8 mouse cellular contexts compared by ENCODE assay signal in the genomic region with DNA sequence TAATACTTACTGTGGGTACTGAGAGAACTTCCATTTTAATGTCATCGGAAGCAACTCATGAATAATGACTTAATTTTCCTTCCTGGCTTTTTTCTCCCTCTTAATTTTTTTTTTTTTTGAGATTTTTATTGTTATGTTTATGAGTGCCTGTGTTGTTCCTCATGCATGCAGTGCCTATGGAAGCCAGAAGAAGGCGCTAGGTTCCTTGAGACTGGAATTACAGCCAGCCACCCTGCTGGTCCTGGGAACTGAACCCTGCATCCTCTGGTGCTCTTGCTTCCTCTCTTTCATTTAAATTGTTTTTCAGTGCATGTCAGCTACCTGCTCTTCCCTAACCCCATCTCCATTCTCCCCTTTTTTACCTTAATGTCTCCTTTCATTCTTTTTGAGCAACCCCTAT. TPM values are rescaled to one million over a fixed set of nuclear protein-coding genes. Genes with fewer than 3 reads are reported as not detected.
DNase-seq lines count a peak whose midpoint lies in the region; ATAC-seq and TF ChIP-seq lines count a peak whose summit lies in the region.

No protein-coding gene starts in this region.

- no peak for ATAC-seq in limb, embryonic 12.5 days (ENCODE audit: insufficient number of reproducible peaks, insufficient read depth, low FRiP score, low TSS enrichment, low read depth)
- ATAC-seq in midbrain, embryonic 16.5 days, result no peak

- TF ChIP-seq POLR2A in kidney, adult 2 months (IDR thresholded peaks at IDR 0.05; ENCODE audit: low read depth, low read length), result no peak
- TF ChIP-seq POLR2A in bone marrow, adult 2 months (IDR thresholded peaks at IDR 0.05; ENCODE audit: borderline replicate concordance, control insufficient read depth, low read depth, low read length), result no peak

- no peak overlapping the region for H3K27ac ChIP-seq in kidney, adult 2 months (ENCODE audit: insufficient read depth, low read depth, low read length)
- H3K27ac ChIP-seq in bone marrow, adult 2 months (ENCODE audit: control insufficient read depth, insufficient read depth, low read depth, low read length, poor library complexity), result no peak overlapping the region
- no peak overlapping the region for H3K27ac ChIP-seq in limb, embryonic 12.5 days
- no peak overlapping the region for H3K27ac ChIP-seq in midbrain, embryonic 16.5 days (ENCODE audit: low read length)

- H3K9ac ChIP-seq in limb, embryonic 12.5 days (replicated peaks), result no peak overlapping the region
- H3K9ac ChIP-seq in midbrain, embryonic 16.5 days (ENCODE audit: low read depth, low read length), result no peak overlapping the region

- TF ChIP-seq CTCF in kidney, adult 2 months (conservative IDR thresholded peaks at IDR 0.05; ENCODE audit: insufficient read depth, insufficient read length, low read depth, low read length), result peak; percentile 51
- TF ChIP-seq CTCF in bone marrow, adult 2 months (IDR thresholded peaks at IDR 0.05; ENCODE audit: control insufficient read depth, insufficient read depth, low read length), result peak; percentile 48

- no peak overlapping the region for H3K4me3 ChIP-seq in kidney, adult 2 months (ENCODE audit: insufficient read depth, low read depth, low read length)
- no peak overlapping the region for H3K4me3 ChIP-seq in bone marrow, adult 2 months (replicated peaks; ENCODE audit: control insufficient read depth, low read depth, low read length)
- H3K4me3 ChIP-seq in limb, embryonic 12.5 days (replicated peaks), result peak overlapping the region; percentile 96
- H3K4me3 ChIP-seq in midbrain, embryonic 16.5 days (ENCODE audit: low read depth, low read length), result peak overlapping the region; percentile 94

- peaks cover 13% of the 10 kb centered on the region; the same call in 1 of the 2 replicates for H3K4me1 ChIP-seq in kidney, adult 2 months (ENCODE audit: control insufficient read depth, insufficient read depth, low read length)
- H3K4me1 ChIP-seq in bone marrow, adult 2 months (ENCODE audit: control insufficient read depth, insufficient read depth, low read length), result peaks cover 2% of the 10 kb centered on the region
- H3K4me1 ChIP-seq in limb, embryonic 12.5 days (replicated peaks), result peaks cover 21% of the 10 kb centered on the region
- H3K4me1 ChIP-seq in midbrain, embryonic 16.5 days (ENCODE audit: control insufficient read depth, insufficient read depth, low read length), result peaks cover 30% of the 10 kb centered on the region

- H3K36me3 ChIP-seq in kidney, adult 2 months (ENCODE audit: control insufficient read depth, insufficient read depth, low read length), result no peaks in the 10 kb centered on the region
- peaks cover 30% of the 10 kb centered on the region for H3K36me3 ChIP-seq in limb, embryonic 12.5 days
- H3K36me3 ChIP-seq in midbrain, embryonic 16.5 days (ENCODE audit: control insufficient read depth, insufficient read depth, low read length), result no peaks in the 10 kb centered on the region; the same call in 1 of the 2 replicates

- H3K9me3 ChIP-seq in limb, embryonic 12.5 days, result no peaks in the 10 kb centered on the region
- H3K9me3 ChIP-seq in midbrain, embryonic 16.5 days (replicated peaks; ENCODE audit: control insufficient read depth, low read length, poor library complexity, severe bottlenecking), result no peaks in the 10 kb centered on the region

- DNase-seq in kidney, adult 2 months, result peak; percentile 38
- no peak for DNase-seq in kidney, adult 18-20 months
- peak; percentile 29 for DNase-seq in forelimb bud, embryonic 11.5 days (ENCODE audit: low read depth, low spot score)
- no peak for DNase-seq in right cerebral cortex, adult 18-20 months
- DNase-seq in urinary bladder, postnatal 4 days (ENCODE audit: low spot score in 2 of 2), result no peak

- H3K4me2 ChIP-seq in limb, embryonic 12.5 days, result peak overlapping the region; percentile 95
- peak overlapping the region; percentile 84 for H3K4me2 ChIP-seq in midbrain, embryonic 16.5 days (ENCODE audit: low read length)

- no peaks in the 10 kb centered on the region for H3K27me3 ChIP-seq in kidney, adult 2 months (replicated peaks; ENCODE audit: control insufficient read depth, insufficient read depth, low read length)
- no peaks in the 10 kb centered on the region for H3K27me3 ChIP-seq in limb, embryonic 12.5 days
- H3K27me3 ChIP-seq in midbrain, embryonic 16.5 days (ENCODE audit: control insufficient read depth, insufficient read depth, low read depth, low read length), result no peaks in the 10 kb centered on the region

- WGBS in kidney, adult 2 months, result 66% methylated on average over 2 of the region's 2 CpGs
- WGBS in bone marrow, adult 2 months, result 76% methylated on average over 2 of the region's 2 CpGs
- WGBS in limb, embryonic 12.5 days, result 36% methylated on average over 2 of the region's 2 CpGs
- 35% methylated on average over 2 of the region's 2 CpGs for WGBS in midbrain, embryonic 16.5 days

RNA-seq across cellular contexts. Expression of gene Cnnm3, which starts 2.1 kb away (rescaled TPM):
- 19.8 and 29.5 TPM in 2 replicates for polyA plus RNA-seq in kidney, adult 2 months (2012; rRNA removed)
- 3.9 and 10.9 TPM in 2 replicates for polyA plus RNA-seq in bone marrow, adult 2 months (2011; ENCODE audit: insufficient read depth, insufficient read length, low replicate concordance, missing spikeins)
- polyA plus RNA-seq in limb, embryonic 12.5 days (2016; fragmentation: Nextera tagmentation; extraction: Ambion mirVana), result 4.4 and 5.9 TPM in 2 replicates
- polyA plus RNA-seq in midbrain, embryonic 16.5 days (2015; fragmentation: Nextera tagmentation; extraction: Ambion mirVana), result 4.2 and 4.5 TPM in 2 replicates

RNA-seq across cellular contexts. Expression of gene Ankrd23, which starts 23.0 kb away (rescaled TPM):
- 11.8 and 37.9 TPM in 2 replicates for polyA plus RNA-seq in kidney, adult 2 months (2012; rRNA removed)
- 4.4 and 18.0 TPM in 2 replicates for polyA plus RNA-seq in bone marrow, adult 2 months (2011; ENCODE audit: insufficient read depth, insufficient read length, low replicate concordance, missing spikeins)
- polyA plus RNA-seq in limb, embryonic 12.5 days (2016; fragmentation: Nextera tagmentation; extraction: Ambion mirVana), result 18.5 and 19.0 TPM in 2 replicates
- 16.1 and 17.0 TPM in 2 replicates for polyA plus RNA-seq in midbrain, embryonic 16.5 days (2015; fragmentation: Nextera tagmentation; extraction: Ambion mirVana)

RNA-seq across cellular contexts. Expression of gene Gm42417, which starts 25.5 kb away (rescaled TPM):
- not detected in 2 replicates for polyA plus RNA-seq in kidney, adult 2 months (2012; rRNA removed)
- 5.7 TPM in 1 of 2 replicates, not detected in the other for polyA plus RNA-seq in bone marrow, adult 2 months (2011; ENCODE audit: insufficient read depth, insufficient read length, low replicate concordance, missing spikeins)
- polyA plus RNA-seq in limb, embryonic 12.5 days (2016; fragmentation: Nextera tagmentation; extraction: Ambion mirVana), result 0.67 and 0.74 TPM in 2 replicates
- polyA plus RNA-seq in midbrain, embryonic 16.5 days (2015; fragmentation: Nextera tagmentation; extraction: Ambion mirVana), result 0.20 and 0.75 TPM in 2 replicates

RNA-seq across cellular contexts. Expression of gene Ankrd39, which starts 33.5 kb away (rescaled TPM):
- polyA plus RNA-seq in kidney, adult 2 months (2012; rRNA removed), result 16.8 and 22.6 TPM in 2 replicates
- 2.2 and 3.5 TPM in 2 replicates for polyA plus RNA-seq in bone marrow, adult 2 months (2011; ENCODE audit: insufficient read depth, insufficient read length, low replicate concordance, missing spikeins)
- polyA plus RNA-seq in limb, embryonic 12.5 days (2016; fragmentation: Nextera tagmentation; extraction: Ambion mirVana), result 24.1 and 26.8 TPM in 2 replicates
- polyA plus RNA-seq in midbrain, embryonic 16.5 days (2015; fragmentation: Nextera tagmentation; extraction: Ambion mirVana), result 30.6 and 32.8 TPM in 2 replicates

RNA-seq across cellular contexts. Expression of gene Cnnm4, which starts 42.3 kb away (rescaled TPM):
- polyA plus RNA-seq in kidney, adult 2 months (2012; rRNA removed), result 14.3 and 15.9 TPM in 2 replicates
- 2.3 and 4.2 TPM in 2 replicates for polyA plus RNA-seq in bone marrow, adult 2 months (2011; ENCODE audit: insufficient read depth, insufficient read length, low replicate concordance, missing spikeins)
- 16.8 and 17.7 TPM in 2 replicates for polyA plus RNA-seq in limb, embryonic 12.5 days (2016; fragmentation: Nextera tagmentation; extraction: Ambion mirVana)
- polyA plus RNA-seq in midbrain, embryonic 16.5 days (2015; fragmentation: Nextera tagmentation; extraction: Ambion mirVana), result 9.8 and 11.5 TPM in 2 replicates

Comparison
In these comparisons a context has a peak if more than half of its experiments do, and no peak if none do; other contexts are left out.
1. DNase-seq: peak in kidney, adult 2 months (single experiment) and forelimb bud, embryonic 11.5 days (single experiment); none in kidney, adult 18-20 months (single experiment), right cerebral cortex, adult 18-20 months (single experiment) and urinary bladder, postnatal 4 days (0 of 2).
2. H3K4me3 ChIP-seq: peak in limb, embryonic 12.5 days (single experiment) and midbrain, embryonic 16.5 days (single experiment); none in kidney, adult 2 months (single experiment) and bone marrow, adult 2 months (single experiment).